Mouse (Mus musculus) lung, postnatal 0 days (tissue): ENCODE data around the gene Fam227b. TPM values are rescaled to one million over a fixed set of nuclear protein-coding genes. Genes with fewer than 3 reads are reported as not detected.

Experiments
- ATAC-seq: fragments of 200-750 bp; cut with Nextera tagmentation; 2 replicates; pipeline ENCODE4 v1.8.0; 2017; ENCODE audit warnings: moderate library complexity
- DNase-seq: peaks from one replicate; pipeline ENCODE4 v3.0.0-alpha.2; 2016; ENCODE audit warnings: low spot score
- H3K27ac ChIP-seq: fragments of 300-500 bp; sonication (generic); 2 replicates; pipeline ENCODE4 v1.5.1; 2014; ENCODE audit warnings: antibody characterized with exemption, mild to moderate bottlenecking, low read length, mixed read lengths
- H3K27me3 ChIP-seq: fragments of 300-500 bp; sonication (generic); replicated peaks from 2 replicates; pipeline ENCODE4 v1.6.1; 2014; ENCODE audit warnings: low read length, mixed read lengths; ENCODE audit not compliant: insufficient read depth
- H3K36me3 ChIP-seq: fragments of 300-500 bp; sonication (generic); 2 replicates; pipeline ENCODE4 v1.6.1; 2014; ENCODE audit warnings: low read length, mixed read lengths; ENCODE audit not compliant: insufficient read depth
- H3K4me1 ChIP-seq: fragments of 300-500 bp; sonication (generic); 2 replicates; pipeline ENCODE4 v1.6.1; 2014; ENCODE audit warnings: antibody characterized with exemption, low read depth, low read length, mixed read lengths; ENCODE audit not compliant: insufficient read depth
- H3K4me2 ChIP-seq: fragments of 300-500 bp; sonication (generic); replicated peaks from 2 replicates; pipeline ENCODE4 v1.6.1; 2014; ENCODE audit warnings: low read depth, mild to moderate bottlenecking, low read length, moderate library complexity, mixed read lengths
- H3K4me3 ChIP-seq: fragments of 300-500 bp; sonication (generic); 2 replicates; pipeline ENCODE4 v1.5.1; 2014; ENCODE audit warnings: low read depth, low read length
- H3K9ac ChIP-seq: fragments of 300-500 bp; sonication (generic); replicated peaks from 2 replicates; pipeline ENCODE4 v1.6.1; 2014; ENCODE audit warnings: low read depth, mild to moderate bottlenecking
- H3K9me3 ChIP-seq: fragments of 300-500 bp; sonication (generic); 2 replicates; pipeline ENCODE4 v1.6.1; 2016; ENCODE audit warnings: low read length, mixed read lengths
- CTCF ChIP-seq: IDR thresholded peaks from 2 replicates; pipeline ENCODE4 v1.5.1; 2016; ENCODE audit warnings: antibody characterized with exemption, mild to moderate bottlenecking
- EP300 ChIP-seq: IDR thresholded peaks from 2 replicates; pipeline ENCODE4 v1.6.1; 2016; ENCODE audit warnings: antibody characterized with exemption, mild to moderate bottlenecking, control low read depth
- WGBS: fragments of 180-500 bp; shearing (Covaris S2); extraction: QIAGEN DNeasy Blood & Tissue Kit; methylation state at CpG from one replicate; pipeline ENCODE4 v1.1.7; 2014; 5-methylcytosine and 5-hydroxymethylcytosine counted together
- polyA plus RNA-seq: library from polyadenylated mRNA; unstranded; fragments of >200 nt; fragmentation: Nextera tagmentation; extraction: Ambion mirVana; gene quantifications from 2 replicates; pipeline ENCODE4 v1.2.1, GENCODE M21; 2015

Gene Fam227b
- polyA plus RNA-seq, 1 experiment from 2014 or later, result not detected

DNA sequence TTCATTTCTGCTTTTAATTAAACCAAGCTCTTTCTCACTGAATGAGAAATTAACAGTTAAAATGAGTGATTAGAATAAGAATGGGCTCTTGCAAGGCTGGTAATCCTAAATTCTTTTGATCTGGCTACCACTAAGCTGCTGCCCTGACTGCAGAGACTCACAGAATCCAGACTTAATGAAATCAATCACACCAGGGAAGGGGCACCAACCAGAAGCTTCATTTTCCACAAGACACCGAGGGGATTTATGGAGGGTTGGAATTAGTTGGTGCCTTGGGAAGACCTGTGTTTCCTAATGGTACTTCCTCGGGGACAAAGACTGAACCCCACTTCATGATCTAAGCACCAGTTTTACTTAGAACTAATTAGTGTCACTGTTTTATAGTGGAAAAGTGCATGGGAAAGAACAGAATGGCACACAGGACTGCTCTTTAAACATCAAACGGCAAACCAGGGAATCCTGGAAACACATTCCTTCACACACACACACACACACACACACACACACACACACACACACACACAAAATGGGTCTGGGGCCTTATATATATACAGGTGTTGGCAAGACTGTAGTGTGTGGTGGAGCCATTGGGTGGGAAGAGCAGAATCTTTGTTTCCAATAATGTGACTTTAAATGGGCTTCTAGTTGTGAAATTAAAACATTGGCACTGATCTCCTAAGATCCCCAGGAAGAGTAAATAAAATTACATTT is 135.9 kb downstream of the Fam227b start:
- H3K36me3 ChIP-seq, result no peaks in the 10 kb centered on the region
- no peaks in the 10 kb centered on the region for H3K27me3 ChIP-seq
- no peak overlapping the region for H3K4me2 ChIP-seq
- no peaks in the 10 kb centered on the region for H3K9me3 ChIP-seq
- WGBS, result 71% methylated on average over 3 of the region's 3 CpGs
- TF ChIP-seq EP300, result no peak
- TF ChIP-seq CTCF, result no peak
- no peak overlapping the region for H3K4me3 ChIP-seq
- no peaks in the 10 kb centered on the region for H3K4me1 ChIP-seq
- no peak overlapping the region for H3K9ac ChIP-seq
- no peak overlapping the region for H3K27ac ChIP-seq
- ATAC-seq, result no peak
- no peak for DNase-seq

DNA sequence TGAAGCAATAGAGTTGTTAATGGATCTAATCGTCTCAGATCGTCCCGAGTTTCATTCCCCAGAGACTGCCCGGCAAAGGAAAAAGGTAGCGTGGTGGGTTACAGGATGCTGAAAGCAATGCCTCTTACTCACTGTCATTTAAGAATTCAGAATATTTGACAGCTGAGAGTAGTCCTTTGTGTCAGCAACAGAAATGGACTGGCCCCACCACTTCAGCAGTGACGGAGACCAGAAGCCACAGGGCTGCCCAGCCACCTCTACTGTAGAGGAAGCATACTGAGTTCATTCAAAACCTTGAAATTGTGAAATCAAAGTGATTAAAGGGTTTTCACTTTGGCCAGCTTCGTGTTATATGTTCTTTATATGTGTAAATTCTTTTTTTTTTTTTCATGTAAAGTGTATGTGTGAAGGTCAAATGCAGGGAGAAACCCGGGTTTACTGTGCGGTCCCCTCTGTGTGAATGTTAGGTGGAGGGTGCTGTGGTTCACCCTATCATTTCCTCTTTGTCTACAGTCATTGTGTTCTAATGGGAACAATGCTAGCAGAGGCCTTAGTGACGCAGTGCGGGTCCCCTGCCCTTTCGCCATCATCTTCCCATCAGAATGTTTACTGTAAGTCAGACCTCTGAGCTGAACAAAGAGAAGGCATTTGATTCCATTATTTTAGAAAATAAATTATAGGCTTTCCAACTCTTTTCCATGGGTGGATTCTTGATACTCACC is 136.7 kb downstream of the Fam227b start:
- ATAC-seq (no peak), DNase-seq (no peak)
- H3K9me3 ChIP-seq, result no peaks in the 10 kb centered on the region
- no peak overlapping the region for H3K9ac ChIP-seq
- no peaks in the 10 kb centered on the region for H3K36me3 ChIP-seq
- TF ChIP-seq EP300 (no peak), CTCF (no peak)
- H3K4me2 ChIP-seq, result no peak overlapping the region
- H3K27ac ChIP-seq, result no peak overlapping the region
- no peaks in the 10 kb centered on the region for H3K27me3 ChIP-seq
- no peak overlapping the region for H3K4me3 ChIP-seq
- no peaks in the 10 kb centered on the region for H3K4me1 ChIP-seq
- 54% methylated on average over 12 of the region's 12 CpGs for WGBS

DNA sequence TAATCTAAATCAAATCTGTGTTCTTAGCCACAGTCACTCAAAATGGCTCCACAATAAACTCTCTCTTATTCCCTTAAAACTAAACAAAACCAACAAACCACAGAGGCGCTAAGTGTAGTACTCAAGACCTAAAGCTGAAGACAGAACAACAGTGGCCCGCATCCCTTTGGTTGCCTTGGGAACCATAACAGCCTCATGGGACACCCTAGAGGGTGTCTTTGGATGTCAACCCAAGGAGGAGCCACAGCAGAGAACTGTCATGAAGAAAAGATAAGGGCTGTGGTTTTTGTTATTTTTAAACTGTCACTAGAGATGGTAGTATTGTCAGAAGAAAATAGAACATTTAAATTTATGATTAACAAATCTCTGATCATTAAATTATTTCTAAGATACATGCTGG is 145.1 kb downstream of the Fam227b start:
- WGBS, result 77% methylated on average over 2 of the region's 2 CpGs

DNA sequence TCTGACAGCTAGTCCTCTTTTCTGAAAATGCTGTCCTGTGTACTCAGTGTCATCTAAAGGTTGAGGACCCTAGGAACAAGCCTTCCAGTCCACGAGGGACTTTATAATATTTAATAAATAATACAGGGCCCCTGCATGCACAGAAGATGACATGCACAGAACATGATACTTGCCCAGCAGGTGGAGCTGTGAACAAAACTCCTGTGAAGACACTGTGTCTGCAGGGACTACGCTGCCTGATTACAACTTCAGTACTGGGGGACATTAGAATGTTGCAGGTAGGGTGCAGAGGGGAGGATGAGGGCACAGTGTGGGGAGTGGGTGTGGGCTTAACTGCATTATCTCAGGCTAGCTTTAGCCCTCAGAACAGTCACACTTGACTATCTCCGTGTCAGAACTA is 145.7 kb downstream of the Fam227b start:
- DNase-seq, result peak; percentile 30
- no peak overlapping the region for H3K4me2 ChIP-seq
- no peaks in the 10 kb centered on the region for H3K36me3 ChIP-seq
- no peak overlapping the region for H3K4me3 ChIP-seq
- no peak overlapping the region for H3K9ac ChIP-seq
- 36% methylated on average over 3 of the region's 3 CpGs for WGBS
- H3K9me3 ChIP-seq, result no peaks in the 10 kb centered on the region
- H3K27me3 ChIP-seq, result no peaks in the 10 kb centered on the region
- no peaks in the 10 kb centered on the region for H3K4me1 ChIP-seq
- no peak for TF ChIP-seq EP300
- peak; percentile 76 for TF ChIP-seq CTCF
- ATAC-seq, result no peak
- H3K27ac ChIP-seq, result no peak overlapping the region

More for the DNA sequence above, 145.1 kb downstream of the Fam227b start:
- Histone ChIP-seq H3K27me3 (no peaks in the 10 kb centered on the region), H3K9ac (no peak overlapping the region), H3K4me1 (no peaks in the 10 kb centered on the region), H3K4me2 (no peak overlapping the region), H3K36me3 (no peaks in the 10 kb centered on the region), H3K9me3 (no peaks in the 10 kb centered on the region), H3K4me3 (no peak overlapping the region), H3K27ac (no peak overlapping the region)
- DNase-seq, result no peak
- no peak for TF ChIP-seq CTCF
- TF ChIP-seq EP300, result no peak
- ATAC-seq, result no peak

DNA sequence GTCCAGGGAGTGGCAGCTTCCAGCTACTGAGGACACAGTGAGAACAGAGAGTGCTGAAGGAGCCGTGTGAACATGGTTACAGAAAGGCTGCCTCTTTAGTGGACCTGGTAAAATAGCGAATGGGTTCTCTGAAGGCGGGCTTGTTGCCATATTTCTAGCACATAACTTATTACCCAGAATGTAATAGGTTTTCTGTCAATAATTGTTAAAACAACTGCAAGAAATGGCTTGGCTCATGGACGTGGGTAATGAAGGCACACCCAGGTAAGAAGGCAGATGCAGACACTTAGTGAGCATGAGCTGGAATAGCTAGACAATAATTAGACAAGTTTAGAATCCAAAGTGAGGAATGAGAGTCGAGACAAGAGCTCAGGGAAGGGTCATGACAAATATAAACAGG is 149.5 kb downstream of the Fam227b start:
- Histone ChIP-seq H3K36me3 (no peaks in the 10 kb centered on the region), H3K4me1 (no peaks in the 10 kb centered on the region), H3K4me3 (no peak overlapping the region), H3K9ac (no peak overlapping the region), H3K4me2 (no peak overlapping the region), H3K27ac (no peak overlapping the region), H3K27me3 (no peaks in the 10 kb centered on the region), H3K9me3 (no peaks in the 10 kb centered on the region)
- WGBS, result 61% methylated on average over 5 of the region's 5 CpGs
- ATAC-seq (no peak), DNase-seq (no peak)
- no peak for TF ChIP-seq EP300
- TF ChIP-seq CTCF, result no peak

DNA sequence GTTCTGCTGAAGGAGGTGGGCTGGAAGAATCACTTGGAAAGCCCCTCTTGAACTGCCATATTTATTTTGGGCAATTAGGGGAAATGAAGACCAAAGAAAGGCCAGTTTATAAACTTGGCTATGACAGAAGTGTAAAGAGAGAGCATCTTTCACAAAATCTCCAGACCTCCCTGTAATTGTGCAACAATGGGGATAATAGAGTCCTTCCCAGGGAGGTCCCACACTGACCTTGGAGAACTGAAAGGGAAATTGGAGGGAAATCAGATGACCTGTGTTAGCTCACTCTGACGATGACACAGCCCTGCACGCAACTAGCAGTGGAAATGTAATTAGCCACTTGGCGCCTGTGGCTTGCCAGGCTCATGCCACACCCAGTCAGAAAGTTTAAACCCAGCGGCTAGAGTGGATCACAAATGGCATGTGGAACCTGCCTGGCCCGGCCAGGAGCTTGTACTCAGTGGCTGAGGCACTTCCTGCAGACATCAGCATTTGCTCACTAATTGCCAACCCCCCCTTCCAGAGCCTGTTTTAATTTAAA is 175.9 kb downstream of the Fam227b start:
- no peak for ATAC-seq

More for the DNA sequence above, 175.9 kb downstream of the Fam227b start:
- 42% methylated on average over 5 of the region's 5 CpGs for WGBS
- H3K9me3 ChIP-seq, result no peaks in the 10 kb centered on the region
- H3K4me3 ChIP-seq, result no peak overlapping the region
- no peak overlapping the region for H3K27ac ChIP-seq
- H3K9ac ChIP-seq, result no peak overlapping the region
- TF ChIP-seq EP300 (no peak), CTCF (no peak)
- no peak for DNase-seq
- no peak overlapping the region for H3K4me2 ChIP-seq
- no peaks in the 10 kb centered on the region for H3K36me3 ChIP-seq
- no peaks in the 10 kb centered on the region; the same call in 1 of the 2 replicates for H3K4me1 ChIP-seq
- no peaks in the 10 kb centered on the region for H3K27me3 ChIP-seq
